Mouse (Mus musculus) spleen, adult 2 months (tissue): ENCODE results near the gene Pmis2.

ENCODE experiments used
- CTCF ChIP-seq: fragments of 200-500 bp; IDR thresholded peaks from 2 replicates; pipeline ENCODE4 v1.5.1; 2011; ENCODE audit warnings: mild to moderate bottlenecking, inconsistent platforms; ENCODE audit not compliant: insufficient read depth, insufficient read length, insufficient replicate concordance; ENCODE audit errors: extremely low read depth
- POLR2A ChIP-seq: fragments of 200-500 bp; IDR thresholded peaks from 2 replicates; pipeline ENCODE4 v1.6.1; 2011; ENCODE audit warnings: low read depth, low read length, inconsistent platforms

DNA sequence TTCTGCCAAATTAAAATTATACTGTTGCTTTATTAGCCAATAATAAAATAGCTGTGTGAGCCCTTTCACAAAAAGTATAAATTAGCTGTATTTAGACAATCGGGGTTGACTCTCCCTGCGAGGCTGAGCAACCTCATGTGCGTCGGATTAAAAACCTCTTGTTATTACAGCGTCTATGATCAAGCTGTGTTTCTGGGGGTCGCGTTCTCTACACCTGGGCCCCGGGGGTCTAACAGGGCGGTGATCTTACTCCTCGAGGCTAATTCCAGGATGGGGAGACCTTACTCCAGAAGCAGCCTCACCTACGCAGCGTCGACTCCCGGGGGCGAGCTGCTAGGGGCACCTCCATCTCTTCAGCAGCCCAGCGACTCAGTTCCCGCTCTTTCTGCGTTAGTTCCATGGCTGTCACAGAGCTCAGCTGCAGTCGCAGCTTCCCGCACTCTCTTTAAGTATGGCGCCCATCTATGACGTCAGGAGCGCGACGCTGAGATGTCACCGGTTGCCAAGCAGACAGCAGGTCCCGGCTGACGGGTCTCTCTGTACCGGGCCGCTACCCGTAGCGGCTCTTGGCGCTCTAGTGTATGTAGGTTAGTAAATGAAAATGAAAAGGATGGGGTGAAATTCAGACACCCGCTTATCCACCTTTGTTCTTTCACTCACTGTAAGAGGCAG is 6.7 kb downstream of the Pmis2 start, which contains the start of gene Haus5:
- TF ChIP-seq POLR2A (no peak; the same call in 1 of the 2 replicates), CTCF (no peak)
